Mouse (Mus musculus): ENCODE data around the gene Mrpl12. TPM values are rescaled to one million over a fixed set of nuclear protein-coding genes. Genes with fewer than 3 reads are reported as not detected.

Gene Mrpl12
- polyA plus RNA-seq (2014; fragmentation: Nextera tagmentation; extraction: Ambion mirVana), result 113 and 151 TPM in 2 replicates

GRCm38 (mm10) chr11:120484265-120484981 lies at the start of gene Mrpl12:
Gene Mrpl12, plus strand, starts transcription at chr11:120484613.
- Histone ChIP-seq H3K27me3 (ENCODE audit: control insufficient read depth, insufficient read depth, low read length) (no peaks in the 10 kb centered on the region), H3K36me3 (ENCODE audit: control insufficient read depth, insufficient read depth, low read length) (peaks cover 71% of the 10 kb centered on the region)

DNA sequence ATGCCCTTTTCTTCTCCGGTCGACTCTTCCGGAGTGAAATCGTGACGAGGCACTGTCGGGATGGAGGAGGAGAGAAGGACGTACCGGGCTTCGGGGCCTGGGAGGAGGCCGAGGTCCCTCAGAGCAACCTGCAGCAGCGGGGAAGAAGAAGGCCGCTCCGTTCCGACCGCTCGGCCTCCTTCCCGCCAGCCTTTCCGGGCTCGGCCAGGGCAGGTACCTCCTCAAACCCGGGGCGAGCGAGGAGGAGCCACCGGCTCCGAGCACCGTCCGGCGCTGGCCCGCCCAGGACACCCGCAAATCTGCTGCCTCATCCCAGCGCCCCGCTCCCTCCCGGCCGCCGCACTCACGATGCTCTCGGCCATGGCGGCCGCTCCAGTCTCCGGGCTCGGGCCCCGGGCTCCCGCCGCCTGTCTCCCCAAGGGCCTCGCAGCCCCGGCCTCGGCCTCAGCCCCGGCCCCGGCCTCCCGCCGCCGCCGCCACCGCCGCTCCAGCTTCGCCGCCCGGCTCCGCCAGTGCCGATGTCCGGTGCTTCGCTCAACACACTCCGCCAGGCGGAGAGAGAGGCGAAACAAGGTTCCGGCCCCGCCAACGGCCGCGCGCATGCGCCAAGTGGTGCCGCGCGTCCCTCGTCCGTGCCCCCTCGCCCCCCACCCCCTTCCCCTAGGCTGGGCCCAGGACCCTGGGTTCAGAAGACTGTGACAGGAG lies 47.1 kb upstream of the Mrpl12 start, which contains the start of gene Nploc4:
Gene Nploc4, minus strand, starts transcription at position 557 of the 705 bp plus-strand sequence.
- Histone ChIP-seq H3K9ac (replicated peaks; ENCODE audit: low read length) (peak within 1 kb of the TSS; percentile 92), H3K36me3 (ENCODE audit: control insufficient read depth, insufficient read depth, low read length) (peaks cover 30% of the 10 kb centered on the region), H3K27me3 (ENCODE audit: control insufficient read depth, insufficient read depth, low read length) (no peaks in the 10 kb centered on the region), H3K27ac (replicated peaks; ENCODE audit: low read depth, low read length) (peak within 1 kb of the TSS; percentile 74), H3K4me2 (ENCODE audit: low read length) (peak within 1 kb of the TSS; percentile 95), H3K4me1 (ENCODE audit: control insufficient read depth, insufficient read depth, low read length) (peaks cover 11% of the 10 kb centered on the region), H3K4me3 (replicated peaks; ENCODE audit: low read depth, low read length) (peak within 1 kb of the TSS; percentile 96), H3K9me3 (ENCODE audit: control insufficient read depth, low read length) (no peaks in the 10 kb centered on the region)
- ATAC-seq (ENCODE audit: low FRiP score, low TSS enrichment) (peak; percentile 77), DNase-seq (peak; percentile 94)
- under 1% methylated on average over 77 of the region's 77 CpGs for WGBS

More at GRCm38 (mm10) chr11:120484265-120484981, at the start of gene Mrpl12:
- Histone ChIP-seq H3K4me2 (ENCODE audit: low read length) (peak within 1 kb of the TSS; percentile 92), H3K4me3 (replicated peaks; ENCODE audit: low read depth, low read length) (peak within 1 kb of the TSS; percentile 98), H3K4me1 (ENCODE audit: control insufficient read depth, insufficient read depth, low read length) (peaks cover 17% of the 10 kb centered on the region), H3K27ac (replicated peaks; ENCODE audit: low read depth, low read length) (peak within 1 kb of the TSS; percentile 92), H3K9me3 (ENCODE audit: control insufficient read depth, low read length) (no peaks in the 10 kb centered on the region), H3K9ac (replicated peaks; ENCODE audit: low read length) (peak within 1 kb of the TSS; percentile 84)
- DNase-seq, result peak; percentile 99
- under 1% methylated on average over 60 of the region's 60 CpGs for WGBS
- ATAC-seq (ENCODE audit: low FRiP score, low TSS enrichment), result peak; percentile 95

DNA sequence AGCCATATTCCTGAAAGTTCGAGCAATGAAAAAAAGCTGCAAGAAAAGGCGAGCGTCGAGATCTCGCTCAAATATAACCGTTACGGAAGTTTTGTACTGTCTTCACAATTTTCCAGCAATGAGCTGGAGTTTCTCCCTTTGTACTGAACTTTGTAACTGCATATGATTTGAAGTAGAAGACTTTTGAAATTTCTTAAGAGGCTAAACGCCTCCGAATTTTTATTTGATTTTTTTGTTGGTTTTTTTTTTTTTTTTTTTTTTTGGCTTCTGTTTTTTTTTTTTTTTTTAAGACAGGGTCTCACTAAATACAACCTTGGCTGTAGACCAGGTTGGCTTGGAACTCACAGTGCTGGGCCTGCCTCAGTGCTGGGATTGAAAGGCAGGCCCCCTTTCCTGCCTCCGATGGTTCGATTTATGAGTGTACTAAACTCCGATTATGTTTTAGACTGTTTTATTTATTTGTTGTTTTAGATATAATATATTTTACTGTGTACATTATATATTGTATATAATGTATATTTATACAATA lies 46.5 kb upstream of the Mrpl12 start:
- Histone ChIP-seq H3K4me3 (replicated peaks; ENCODE audit: low read depth, low read length) (peak overlapping the region; percentile 96), H3K9ac (replicated peaks; ENCODE audit: low read length) (peak overlapping the region; percentile 92; the same call in 1 of the 2 replicates), H3K27ac (replicated peaks; ENCODE audit: low read depth, low read length) (no peak overlapping the region), H3K36me3 (ENCODE audit: control insufficient read depth, insufficient read depth, low read length) (peaks cover 24% of the 10 kb centered on the region), H3K4me1 (ENCODE audit: control insufficient read depth, insufficient read depth, low read length) (peaks cover 11% of the 10 kb centered on the region), H3K9me3 (ENCODE audit: control insufficient read depth, low read length) (no peaks in the 10 kb centered on the region), H3K4me2 (ENCODE audit: low read length) (peak overlapping the region; percentile 95), H3K27me3 (ENCODE audit: control insufficient read depth, insufficient read depth, low read length) (no peaks in the 10 kb centered on the region)
- ATAC-seq (ENCODE audit: low FRiP score, low TSS enrichment), result no peak
- no peak for DNase-seq
- WGBS, result 29% methylated on average over 12 of the region's 12 CpGs

GRCm38 (mm10) chr11:120442344-120442743 lies 42.1 kb upstream of the Mrpl12 start, which contains the start of gene Tspan10:
Gene Tspan10, plus strand, starts transcription at chr11:120442644.
- no peak within 1 kb of the TSS for H3K9ac ChIP-seq (replicated peaks; ENCODE audit: low read length)
- no peaks in the 10 kb centered on the region for H3K27me3 ChIP-seq (ENCODE audit: control insufficient read depth, insufficient read depth, low read length)
- no peak for ATAC-seq (ENCODE audit: low FRiP score, low TSS enrichment)
- no peaks in the 10 kb centered on the region for H3K4me1 ChIP-seq (ENCODE audit: control insufficient read depth, insufficient read depth, low read length)
- DNase-seq, result no peak
- 95% methylated on average over 3 of the region's 3 CpGs for WGBS
- no peak within 1 kb of the TSS for H3K4me2 ChIP-seq (ENCODE audit: low read length)
- no peak within 1 kb of the TSS for H3K4me3 ChIP-seq (replicated peaks; ENCODE audit: low read depth, low read length)
- H3K9me3 ChIP-seq (ENCODE audit: control insufficient read depth, low read length), result no peaks in the 10 kb centered on the region
- H3K27ac ChIP-seq (replicated peaks; ENCODE audit: low read depth, low read length), result no peak within 1 kb of the TSS
- H3K36me3 ChIP-seq (ENCODE audit: control insufficient read depth, insufficient read depth, low read length), result no peaks in the 10 kb centered on the region

GRCm38 (mm10) chr11:120442765-120443280 lies 41.6 kb upstream of the Mrpl12 start:
- Histone ChIP-seq H3K4me1 (ENCODE audit: control insufficient read depth, insufficient read depth, low read length) (no peaks in the 10 kb centered on the region), H3K9me3 (ENCODE audit: control insufficient read depth, low read length) (no peaks in the 10 kb centered on the region)
- WGBS, result 91% methylated on average over 3 of the region's 3 CpGs

DNA sequence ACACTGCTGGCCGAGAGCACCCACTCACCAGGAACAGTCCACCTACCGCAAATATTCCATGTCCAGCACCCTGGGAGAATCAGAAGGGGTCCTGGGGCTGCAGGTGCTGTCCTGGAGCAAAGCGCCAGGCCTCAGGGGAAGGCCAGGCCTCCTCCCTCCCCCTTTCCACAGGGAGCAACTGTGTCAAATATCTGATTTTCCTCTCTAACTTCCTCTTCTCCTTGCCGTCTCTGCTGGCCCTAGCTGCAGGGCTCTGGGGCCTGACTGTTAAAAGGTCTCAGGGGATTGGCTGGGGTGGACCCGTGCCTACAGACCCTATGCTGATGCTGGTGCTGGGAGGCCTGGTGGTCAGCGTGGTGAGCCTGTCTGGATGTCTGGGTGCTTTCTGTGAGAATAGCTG lies 40.3 kb upstream of the Mrpl12 start:
- 70% methylated on average over 6 of the region's 6 CpGs for WGBS
- Histone ChIP-seq H3K9ac (replicated peaks; ENCODE audit: low read length) (no peak overlapping the region), H3K27me3 (ENCODE audit: control insufficient read depth, insufficient read depth, low read length) (no peaks in the 10 kb centered on the region), H3K9me3 (ENCODE audit: control insufficient read depth, low read length) (no peaks in the 10 kb centered on the region), H3K4me1 (ENCODE audit: control insufficient read depth, insufficient read depth, low read length) (no peaks in the 10 kb centered on the region), H3K4me3 (replicated peaks; ENCODE audit: low read depth, low read length) (no peak overlapping the region), H3K4me2 (ENCODE audit: low read length) (no peak overlapping the region), H3K27ac (replicated peaks; ENCODE audit: low read depth, low read length) (no peak overlapping the region), H3K36me3 (ENCODE audit: control insufficient read depth, insufficient read depth, low read length) (no peaks in the 10 kb centered on the region)
- ATAC-seq (ENCODE audit: low FRiP score, low TSS enrichment) (no peak), DNase-seq (no peak)

More at GRCm38 (mm10) chr11:120442765-120443280, 41.6 kb upstream of the Mrpl12 start:
- H3K4me3 ChIP-seq (replicated peaks; ENCODE audit: low read depth, low read length), result no peak overlapping the region
- H3K9ac ChIP-seq (replicated peaks; ENCODE audit: low read length), result no peak overlapping the region
- ATAC-seq (ENCODE audit: low FRiP score, low TSS enrichment), result no peak
- DNase-seq, result no peak
- no peak overlapping the region for H3K4me2 ChIP-seq (ENCODE audit: low read length)
- no peak overlapping the region for H3K27ac ChIP-seq (replicated peaks; ENCODE audit: low read depth, low read length)
- no peaks in the 10 kb centered on the region for H3K36me3 ChIP-seq (ENCODE audit: control insufficient read depth, insufficient read depth, low read length)
- H3K27me3 ChIP-seq (ENCODE audit: control insufficient read depth, insufficient read depth, low read length), result no peaks in the 10 kb centered on the region

DNA sequence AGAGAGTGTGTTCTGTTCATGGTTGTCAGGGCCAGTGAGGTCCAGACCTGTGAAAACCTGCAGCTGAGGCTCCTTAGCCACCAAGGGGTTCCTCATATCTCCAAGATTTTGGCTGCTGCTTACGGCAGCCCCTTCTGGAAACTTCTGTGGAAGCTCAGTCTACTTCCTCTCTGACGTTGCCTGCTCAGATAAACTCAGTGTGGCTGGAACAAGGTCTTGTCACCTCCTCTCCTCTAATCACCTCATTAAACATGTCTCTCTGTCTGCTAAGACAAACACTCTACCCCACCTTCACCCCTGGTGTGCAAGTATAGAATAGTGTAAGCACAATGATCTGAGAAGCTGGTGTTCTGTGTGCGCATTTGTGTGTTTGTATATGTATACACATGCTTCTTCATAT lies 38.9 kb upstream of the Mrpl12 start:
- Histone ChIP-seq H3K36me3 (ENCODE audit: control insufficient read depth, insufficient read depth, low read length) (no peaks in the 10 kb centered on the region), H3K4me2 (ENCODE audit: low read length) (no peak overlapping the region), H3K27ac (replicated peaks; ENCODE audit: low read depth, low read length) (no peak overlapping the region), H3K4me1 (ENCODE audit: control insufficient read depth, insufficient read depth, low read length) (no peaks in the 10 kb centered on the region), H3K9me3 (ENCODE audit: control insufficient read depth, low read length) (no peaks in the 10 kb centered on the region), H3K27me3 (ENCODE audit: control insufficient read depth, insufficient read depth, low read length) (no peaks in the 10 kb centered on the region), H3K9ac (replicated peaks; ENCODE audit: low read length) (no peak overlapping the region), H3K4me3 (replicated peaks; ENCODE audit: low read depth, low read length) (no peak overlapping the region)
- 83% methylated on average over 3 of the region's 3 CpGs for WGBS
- ATAC-seq (ENCODE audit: low FRiP score, low TSS enrichment), result no peak
- no peak for DNase-seq

DNA sequence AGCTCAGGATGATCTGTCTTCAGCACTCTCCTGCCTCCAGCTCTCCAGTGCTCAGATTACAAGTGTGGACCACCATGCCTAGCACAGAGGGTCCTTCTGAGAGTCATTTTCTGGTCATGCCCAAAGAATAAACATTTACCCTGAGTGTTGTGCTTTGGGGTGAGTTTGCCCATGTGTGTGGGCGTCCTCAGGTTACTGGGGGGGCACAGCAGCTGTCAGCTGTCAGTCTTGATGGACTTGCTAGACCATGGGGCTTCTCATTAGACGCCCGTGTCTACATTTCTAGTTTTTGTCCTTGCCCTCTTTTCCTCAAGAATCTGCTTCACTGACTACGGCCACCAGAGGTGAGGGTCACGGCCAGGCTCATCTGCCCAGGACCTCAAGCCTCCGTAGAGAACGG lies 37.2 kb upstream of the Mrpl12 start:
- H3K4me1 ChIP-seq (ENCODE audit: control insufficient read depth, insufficient read depth, low read length), result no peaks in the 10 kb centered on the region
- H3K4me3 ChIP-seq (replicated peaks; ENCODE audit: low read depth, low read length), result no peak overlapping the region
- no peak for DNase-seq
- no peaks in the 10 kb centered on the region for H3K9me3 ChIP-seq (ENCODE audit: control insufficient read depth, low read length)
- no peak overlapping the region for H3K9ac ChIP-seq (replicated peaks; ENCODE audit: low read length)
- H3K27ac ChIP-seq (replicated peaks; ENCODE audit: low read depth, low read length), result no peak overlapping the region
- no peak for ATAC-seq (ENCODE audit: low FRiP score, low TSS enrichment)
- H3K36me3 ChIP-seq (ENCODE audit: control insufficient read depth, insufficient read depth, low read length), result no peaks in the 10 kb centered on the region
- 85% methylated on average over 7 of the region's 7 CpGs for WGBS
- H3K4me2 ChIP-seq (ENCODE audit: low read length), result no peak overlapping the region
- no peaks in the 10 kb centered on the region for H3K27me3 ChIP-seq (ENCODE audit: control insufficient read depth, insufficient read depth, low read length)

Measured in midbrain, embryonic 14.5 days (tissue).